Mouse (Mus musculus) liver, postnatal 0 days (tissue): ENCODE results near the gene Adap1.

Experiments used
- CTCF ChIP-seq: sonication (generic); IDR thresholded peaks from 2 replicates; pipeline ENCODE4 v1.5.1; 2016; ENCODE audit warnings: antibody characterized with exemption, low read depth
- EP300 ChIP-seq: IDR thresholded peaks from 2 replicates; pipeline ENCODE4 v1.6.1; 2016; ENCODE audit warnings: antibody characterized with exemption, low read depth, mild to moderate bottlenecking

DNA sequence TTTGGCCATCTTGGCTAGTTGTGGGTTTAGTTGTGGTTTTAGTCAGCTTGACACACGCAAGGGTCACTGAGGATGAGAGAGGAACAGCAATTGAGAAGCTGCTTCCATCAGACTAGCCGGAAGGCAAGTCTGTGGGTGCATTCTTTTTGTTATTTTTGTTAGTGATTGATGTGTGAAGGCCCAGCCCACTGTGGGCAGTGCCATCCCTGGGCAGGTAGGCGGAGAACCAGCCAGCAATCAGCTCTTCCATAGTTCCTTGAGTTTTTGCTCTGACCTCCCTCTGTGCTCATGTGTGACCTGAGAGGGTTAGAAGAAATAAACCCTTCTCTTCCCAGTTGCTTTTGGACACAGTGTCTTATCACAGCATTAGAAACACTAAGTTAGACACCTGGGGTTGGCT, 47.7 kb upstream of the Adap1 start:
- no peak for TF ChIP-seq CTCF
- TF ChIP-seq EP300: no peak
